Mouse (Mus musculus) lung, embryonic 14.5 days (tissue): ENCODE results near the gene Glmp. TPM values are rescaled to one million over a fixed set of nuclear protein-coding genes. Genes with fewer than 3 reads are reported as not detected.

Experiments used
- ATAC-seq: fragments of 200-750 bp; cut with Nextera tagmentation; 2 replicates; pipeline ENCODE4 v1.8.0; 2017; ENCODE audit warnings: mild to moderate bottlenecking, moderate TSS enrichment, moderate library complexity; ENCODE audit not compliant: insufficient read depth
- DNase-seq: peaks from one replicate; pipeline ENCODE4 v3.0.0-alpha.2; 2015
- H3K27ac ChIP-seq: fragments of 300-500 bp; sonication (generic); 2 replicates; pipeline ENCODE4 v1.5.1; 2014; ENCODE audit warnings: low read depth, mild to moderate bottlenecking, moderate library complexity
- H3K27me3 ChIP-seq: fragments of 300-500 bp; sonication (generic); 2 replicates; pipeline ENCODE4 v1.6.1; 2014; ENCODE audit warnings: low read length, control low read depth; ENCODE audit not compliant: insufficient read depth
- H3K36me3 ChIP-seq: fragments of 300-500 bp; sonication (generic); 2 replicates; pipeline ENCODE4 v1.6.1; 2014; ENCODE audit warnings: control low read depth; ENCODE audit not compliant: insufficient read depth
- H3K4me1 ChIP-seq: fragments of 300-500 bp; sonication (generic); 2 replicates; pipeline ENCODE4 v1.6.1; 2014; ENCODE audit warnings: antibody characterized with exemption, control low read depth; ENCODE audit not compliant: insufficient read depth
- H3K4me2 ChIP-seq: fragments of 300-500 bp; sonication (generic); 2 replicates; pipeline ENCODE4 v1.6.1; 2014; ENCODE audit warnings: mild to moderate bottlenecking
- H3K4me3 ChIP-seq: fragments of 300-500 bp; sonication (generic); 2 replicates; pipeline ENCODE4 v1.5.1; 2014; ENCODE audit warnings: low read depth, low read length
- H3K9ac ChIP-seq: fragments of 300-500 bp; sonication (generic); 2 replicates; pipeline ENCODE4 v1.6.1; 2014
- H3K9me3 ChIP-seq: fragments of 300-500 bp; sonication (generic); 2 replicates; pipeline ENCODE4 v1.6.1; 2016; ENCODE audit warnings: low read depth, low read length, control low read depth
- CTCF ChIP-seq: IDR thresholded peaks from 2 replicates; pipeline ENCODE4 v1.5.1; 2016; ENCODE audit warnings: antibody characterized with exemption, low read depth
- WGBS: fragments of 180-500 bp; shearing (Covaris S2); extraction: QIAGEN DNeasy Blood & Tissue Kit; methylation state at CpG from one replicate; pipeline ENCODE4 v1.1.7; 2014; 5-methylcytosine and 5-hydroxymethylcytosine counted together
- polyA plus RNA-seq: library from polyadenylated mRNA; unstranded; fragments of >200 nt; fragmentation: Nextera tagmentation; extraction: Ambion mirVana; gene quantifications from 2 replicates; pipeline ENCODE4 v1.2.1, GENCODE M21; 2014

Gene Glmp
- polyA plus RNA-seq, 1 experiment from 2014 or later: 129 TPM

GRCm38 (mm10) chr3:88299172-88299571 lies 25.7 kb upstream of the Glmp start:
- H3K36me3 ChIP-seq: peaks cover 57% of the 10 kb centered on the region
- ATAC-seq (no peak), DNase-seq (no peak)
- H3K27ac ChIP-seq: no peak overlapping the region
- H3K9me3 ChIP-seq: no peaks in the 10 kb centered on the region
- H3K4me2 ChIP-seq: peak overlapping the region; percentile 85; the same call in 1 of the 2 replicates
- H3K9ac ChIP-seq: no peak overlapping the region
- H3K4me1 ChIP-seq: peaks cover 5% of the 10 kb centered on the region
- 87% methylated on average over 1 of the region's 1 CpGs for WGBS
- TF ChIP-seq CTCF: no peak
- no peak overlapping the region for H3K4me3 ChIP-seq
- no peaks in the 10 kb centered on the region for H3K27me3 ChIP-seq

- DNase-seq (no peak), ATAC-seq (no peak)
- H3K4me1 ChIP-seq: no peaks in the 10 kb centered on the region
- H3K9me3 ChIP-seq: no peaks in the 10 kb centered on the region
- H3K4me3 ChIP-seq: no peak overlapping the region
- H3K36me3 ChIP-seq: peaks cover 23% of the 10 kb centered on the region
- no peak for TF ChIP-seq CTCF
- H3K27ac ChIP-seq: no peak overlapping the region
- no peak overlapping the region for H3K4me2 ChIP-seq
- no peak overlapping the region for H3K9ac ChIP-seq
- no peaks in the 10 kb centered on the region for H3K27me3 ChIP-seq
- 57% methylated on average over 5 of the region's 5 CpGs for WGBS
These were observed 4.1 kb downstream of the Glmp start for GRCm38 (mm10) chr3:88328956-88329355.

GRCm38 (mm10) chr3:88331282-88331681 lies 6.5 kb downstream of the Glmp start:
- DNase-seq: peak; percentile 65
- Histone ChIP-seq H3K4me3 (no peak overlapping the region), H3K36me3 (peaks cover 23% of the 10 kb centered on the region), H3K4me1 (peaks cover 6% of the 10 kb centered on the region; the same call in 1 of the 2 replicates), H3K9me3 (no peaks in the 10 kb centered on the region), H3K4me2 (no peak overlapping the region), H3K27me3 (no peaks in the 10 kb centered on the region), H3K27ac (no peak overlapping the region), H3K9ac (no peak overlapping the region)
- 47% methylated on average over 2 of the region's 2 CpGs for WGBS
- peak; percentile 58 for TF ChIP-seq CTCF
- no peak for ATAC-seq

GRCm38 (mm10) chr3:88334029-88334658 lies 9.3 kb downstream of the Glmp start:
- H3K4me1 ChIP-seq: peaks cover 13% of the 10 kb centered on the region
- no peak for TF ChIP-seq CTCF
- no peaks in the 10 kb centered on the region for H3K27me3 ChIP-seq
- H3K9me3 ChIP-seq: no peaks in the 10 kb centered on the region
- peak overlapping the region; percentile 83 for H3K4me2 ChIP-seq
- H3K4me3 ChIP-seq: peak overlapping the region; percentile 76
- peaks cover 9% of the 10 kb centered on the region; the same call in 1 of the 2 replicates for H3K36me3 ChIP-seq
- H3K9ac ChIP-seq: 0 out of 2 replicates have a peak overlapping the region, but pooled peaks have one; percentile 4
- DNase-seq (peak; percentile 52), ATAC-seq (no peak; the same call in 1 of the 2 replicates)
- H3K27ac ChIP-seq: peak overlapping the region; percentile 7; the same call in 1 of the 2 replicates
- 43% methylated on average over 12 of the region's 12 CpGs for WGBS

GRCm38 (mm10) chr3:88334902-88335435 lies 10.1 kb downstream of the Glmp start:
- WGBS: 29% methylated on average over 3 of the region's 3 CpGs
- H3K27me3 ChIP-seq: no peaks in the 10 kb centered on the region
- DNase-seq (peak; percentile 17), ATAC-seq (no peak)
- TF ChIP-seq CTCF: no peak
- peaks cover 13% of the 10 kb centered on the region for H3K4me1 ChIP-seq
- peak overlapping the region; percentile 86 for H3K9ac ChIP-seq
- peaks cover 10% of the 10 kb centered on the region; the same call in 1 of the 2 replicates for H3K36me3 ChIP-seq
- H3K4me3 ChIP-seq: peak overlapping the region; percentile 76
- no peaks in the 10 kb centered on the region for H3K9me3 ChIP-seq
- H3K4me2 ChIP-seq: peak overlapping the region; percentile 83
- peak overlapping the region; percentile 97 for H3K27ac ChIP-seq

- no peaks in the 10 kb centered on the region for H3K27me3 ChIP-seq
- peak overlapping the region; percentile 76 for H3K4me3 ChIP-seq
- no peaks in the 10 kb centered on the region for H3K9me3 ChIP-seq
- TF ChIP-seq CTCF: no peak
- ATAC-seq (peak; percentile 53), DNase-seq (peak; percentile 50)
- peaks cover 13% of the 10 kb centered on the region for H3K4me1 ChIP-seq
- H3K9ac ChIP-seq: peak overlapping the region; percentile 86
- peak overlapping the region; percentile 97 for H3K27ac ChIP-seq
- under 1% methylated on average over 27 of the region's 27 CpGs for WGBS
- H3K4me2 ChIP-seq: peak overlapping the region; percentile 83
- peaks cover 7% of the 10 kb centered on the region; the same call in 1 of the 2 replicates for H3K36me3 ChIP-seq
These were observed 10.7 kb downstream of the Glmp start for GRCm38 (mm10) chr3:88335436-88336053.
